Mouse (Mus musculus): ENCODE measurements around the gene Vmn1r49. TPM values are rescaled to one million over a fixed set of nuclear protein-coding genes. Genes with fewer than 3 reads are reported as not detected.
"Not testable (repeated sequence)": the region's sequence is repeated elsewhere in the genome, so short reads cannot be mapped to it uniquely, and the experiment has no call there.

Vmn1r49 gene
- polyA plus RNA-seq (2012; rRNA removed): not detected in 2 replicates
- polyA plus RNA-seq (2014; fragmentation: Nextera tagmentation; extraction: Ambion mirVana): not detected in 2 replicates

DNA sequence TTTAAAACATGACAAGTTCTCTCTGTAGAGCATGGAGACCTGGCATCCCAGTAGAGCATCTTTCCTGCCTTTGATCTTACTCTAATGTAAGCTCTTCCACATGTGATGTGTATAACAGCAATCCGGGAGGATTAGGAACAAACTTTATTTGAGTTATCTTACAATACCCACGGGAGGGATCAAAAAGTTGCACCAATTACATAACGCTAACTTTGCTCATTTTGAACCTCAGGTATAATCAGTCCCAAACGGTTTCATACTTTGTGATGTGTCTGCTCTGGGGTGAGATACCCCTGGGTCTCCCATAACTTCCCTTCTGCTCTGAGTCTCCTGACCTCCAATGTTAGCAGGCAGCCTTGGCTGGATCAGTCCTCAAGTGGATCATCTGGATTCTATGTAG is at the start of gene Vmn1r49:
Gene Vmn1r49, minus strand, starts transcription at position 101 of the 400 bp plus-strand sequence.
- Histone ChIP-seq H3K9ac (ENCODE audit: low read depth, low read length, severe bottlenecking) (no peak within 1 kb of the TSS), H3K4me2 (replicated peaks; ENCODE audit: low read depth, low read length, severe bottlenecking) (no peak within 1 kb of the TSS), H3K36me3 (ENCODE audit: control insufficient read depth, insufficient read depth, low read length) (no peaks in the 10 kb centered on the region), H3K27ac (replicated peaks; ENCODE audit: low read depth, low read length) (no peak within 1 kb of the TSS), H3K27me3 (ENCODE audit: control insufficient read depth, insufficient read depth, low read length) (no peaks in the 10 kb centered on the region), H3K4me3 (replicated peaks; ENCODE audit: low read length) (no peak within 1 kb of the TSS), H3K9me3 (ENCODE audit: control insufficient read depth, low read length) (no peaks in the 10 kb centered on the region), H3K4me1 (ENCODE audit: control insufficient read depth, insufficient read depth, low read length) (no peaks in the 10 kb centered on the region)
- DNase-seq (ENCODE audit: low spot score) (no peak), ATAC-seq (ENCODE audit: low FRiP score, low read depth) (no peak)
- WGBS: 73% methylated on average over 4 of the region's 4 CpGs
- TF ChIP-seq POLR2A (IDR thresholded peaks at IDR 0.05; ENCODE audit: borderline replicate concordance, extremely low read depth, insufficient read depth, insufficient read length): no peak

- ATAC-seq (ENCODE audit: low FRiP score, low read depth); H3K9ac ChIP-seq (ENCODE audit: low read depth, low read length, severe bottlenecking): not testable (repeated sequence)
- WGBS: 93% methylated on average over 1 of the region's 1 CpGs
Measured at GRCm38 (mm10) chr6:90122296-90122695, 44.0 kb upstream of the Vmn1r49 start, which contains the start of gene Vmn1r51. Gene Vmn1r51 (plus strand): TSS chr6:90122596.

GRCm38 (mm10) chr6:90101130-90101529 is 22.8 kb upstream of the Vmn1r49 start, which contains the start of gene Vmn1r50:
Gene Vmn1r50 (plus strand): TSS chr6:90101430.
- no peak for DNase-seq (ENCODE audit: low spot score)
- no peaks in the 10 kb centered on the region for H3K4me1 ChIP-seq (ENCODE audit: control insufficient read depth, insufficient read depth, low read length)
- H3K4me3 ChIP-seq (replicated peaks; ENCODE audit: low read length): no peak within 1 kb of the TSS
- TF ChIP-seq POLR2A (IDR thresholded peaks at IDR 0.05; ENCODE audit: borderline replicate concordance, extremely low read depth, insufficient read depth, insufficient read length): no peak
- no peak within 1 kb of the TSS for H3K4me2 ChIP-seq (replicated peaks; ENCODE audit: low read depth, low read length, severe bottlenecking)
- H3K9ac ChIP-seq (ENCODE audit: low read depth, low read length, severe bottlenecking): no peak within 1 kb of the TSS
- H3K36me3 ChIP-seq (ENCODE audit: control insufficient read depth, insufficient read depth, low read length): no peaks in the 10 kb centered on the region
- H3K27ac ChIP-seq (replicated peaks; ENCODE audit: low read depth, low read length): no peak within 1 kb of the TSS
- H3K9me3 ChIP-seq (ENCODE audit: control insufficient read depth, low read length): no peaks in the 10 kb centered on the region
- H3K27me3 ChIP-seq (ENCODE audit: control insufficient read depth, insufficient read depth, low read length): no peaks in the 10 kb centered on the region
- 58% methylated on average over 2 of the region's 2 CpGs for WGBS
- no peak for ATAC-seq (ENCODE audit: low FRiP score, low read depth)

More at GRCm38 (mm10) chr6:90122296-90122695, 44.0 kb upstream of the Vmn1r49 start, which contains the start of gene Vmn1r51:
- not testable (repeated sequence) for H3K27me3 ChIP-seq (ENCODE audit: control insufficient read depth, insufficient read depth, low read length); H3K4me1 ChIP-seq (ENCODE audit: control insufficient read depth, insufficient read depth, low read length); H3K9me3 ChIP-seq (ENCODE audit: control insufficient read depth, low read length); H3K4me3 ChIP-seq (replicated peaks; ENCODE audit: low read length); H3K36me3 ChIP-seq (ENCODE audit: control insufficient read depth, insufficient read depth, low read length); H3K27ac ChIP-seq (replicated peaks; ENCODE audit: low read depth, low read length); H3K4me2 ChIP-seq (replicated peaks; ENCODE audit: low read depth, low read length, severe bottlenecking); DNase-seq (ENCODE audit: low spot score)

GRCm38 (mm10) chr6:90100566-90100965 is 22.3 kb upstream of the Vmn1r49 start:
- DNase-seq (ENCODE audit: low spot score) (no peak), ATAC-seq (ENCODE audit: low FRiP score, low read depth) (no peak)
- H3K27ac ChIP-seq (replicated peaks; ENCODE audit: low read depth, low read length): no peak overlapping the region
- no peak for TF ChIP-seq POLR2A (IDR thresholded peaks at IDR 0.05; ENCODE audit: borderline replicate concordance, extremely low read depth, insufficient read depth, insufficient read length)
- H3K9me3 ChIP-seq (ENCODE audit: control insufficient read depth, low read length): no peaks in the 10 kb centered on the region
- no peak overlapping the region for H3K4me2 ChIP-seq (replicated peaks; ENCODE audit: low read depth, low read length, severe bottlenecking)
- no peaks in the 10 kb centered on the region for H3K27me3 ChIP-seq (ENCODE audit: control insufficient read depth, insufficient read depth, low read length)
- H3K36me3 ChIP-seq (ENCODE audit: control insufficient read depth, insufficient read depth, low read length): no peaks in the 10 kb centered on the region
- no peaks in the 10 kb centered on the region for H3K4me1 ChIP-seq (ENCODE audit: control insufficient read depth, insufficient read depth, low read length)
- 81% methylated on average over 2 of the region's 2 CpGs for WGBS
- no peak overlapping the region for H3K9ac ChIP-seq (ENCODE audit: low read depth, low read length, severe bottlenecking)
- no peak overlapping the region for H3K4me3 ChIP-seq (replicated peaks; ENCODE audit: low read length)

GRCm38 (mm10) chr6:90036741-90037140 is 41.6 kb downstream of the Vmn1r49 start, which contains the start of gene Vmn1r48:
Gene Vmn1r48 (minus strand): TSS chr6:90036841.
- H3K9me3 ChIP-seq (ENCODE audit: control insufficient read depth, low read length); H3K4me2 ChIP-seq (replicated peaks; ENCODE audit: low read depth, low read length, severe bottlenecking); H3K4me1 ChIP-seq (ENCODE audit: control insufficient read depth, insufficient read depth, low read length); H3K27ac ChIP-seq (replicated peaks; ENCODE audit: low read depth, low read length); H3K36me3 ChIP-seq (ENCODE audit: control insufficient read depth, insufficient read depth, low read length); H3K9ac ChIP-seq (ENCODE audit: low read depth, low read length, severe bottlenecking); H3K4me3 ChIP-seq (replicated peaks; ENCODE audit: low read length); H3K27me3 ChIP-seq (ENCODE audit: control insufficient read depth, insufficient read depth, low read length); ATAC-seq (ENCODE audit: low FRiP score, low read depth); DNase-seq (ENCODE audit: low spot score): not testable (repeated sequence)
- no CpG with 5 or more reads among the region's 2 CpGs for WGBS

Other genes starting within 250 kb of the Vmn1r49 start
- not detected in 2 replicates for gene Vmn1r42, start 202.1 kb downstream of the Vmn1r49 start, polyA plus RNA-seq (2012; rRNA removed)
- not detected in 2 replicates for gene Vmn1r42, start 202.1 kb downstream of the Vmn1r49 start, polyA plus RNA-seq (2014; fragmentation: Nextera tagmentation; extraction: Ambion mirVana)
- gene Vmn1r43, start 202.1 kb downstream of the Vmn1r49 start, polyA plus RNA-seq (2012; rRNA removed): not detected in 2 replicates
- gene Vmn1r43, start 202.1 kb downstream of the Vmn1r49 start, polyA plus RNA-seq (2014; fragmentation: Nextera tagmentation; extraction: Ambion mirVana): not detected in 2 replicates
- gene Vmn1r44, start 194.8 kb downstream of the Vmn1r49 start, polyA plus RNA-seq (2012; rRNA removed): not detected in 2 replicates
- not detected in 2 replicates for gene Vmn1r44, start 194.8 kb downstream of the Vmn1r49 start, polyA plus RNA-seq (2014; fragmentation: Nextera tagmentation; extraction: Ambion mirVana)
- not detected in 2 replicates for gene Vmn1r45, start 137.9 kb downstream of the Vmn1r49 start, polyA plus RNA-seq (2012; rRNA removed)
- gene Vmn1r45, start 137.9 kb downstream of the Vmn1r49 start, polyA plus RNA-seq (2014; fragmentation: Nextera tagmentation; extraction: Ambion mirVana): not detected in 2 replicates
- not detected in 2 replicates for gene Vmn1r46, start 109.2 kb downstream of the Vmn1r49 start, polyA plus RNA-seq (2012; rRNA removed)
- not detected in 2 replicates for gene Vmn1r46, start 109.2 kb downstream of the Vmn1r49 start, polyA plus RNA-seq (2014; fragmentation: Nextera tagmentation; extraction: Ambion mirVana)
- gene Vmn1r47, start 62.4 kb downstream of the Vmn1r49 start, polyA plus RNA-seq (2012; rRNA removed): not detected in 2 replicates
- not detected in 2 replicates for gene Vmn1r47, start 62.4 kb downstream of the Vmn1r49 start, polyA plus RNA-seq (2014; fragmentation: Nextera tagmentation; extraction: Ambion mirVana)
- gene Vmn1r48, start 41.7 kb downstream of the Vmn1r49 start, polyA plus RNA-seq (2012; rRNA removed): not detected in 2 replicates
- not detected in 2 replicates for gene Vmn1r48, start 41.7 kb downstream of the Vmn1r49 start, polyA plus RNA-seq (2014; fragmentation: Nextera tagmentation; extraction: Ambion mirVana)
- gene Vmn1r50, start 22.9 kb upstream of the Vmn1r49 start, polyA plus RNA-seq (2012; rRNA removed): not detected in 2 replicates
- gene Vmn1r50, start 22.9 kb upstream of the Vmn1r49 start, polyA plus RNA-seq (2014; fragmentation: Nextera tagmentation; extraction: Ambion mirVana): not detected in 2 replicates
- not detected in 2 replicates for gene Vmn1r51, start 44.1 kb upstream of the Vmn1r49 start, polyA plus RNA-seq (2012; rRNA removed)
- gene Vmn1r51, start 44.1 kb upstream of the Vmn1r49 start, polyA plus RNA-seq (2014; fragmentation: Nextera tagmentation; extraction: Ambion mirVana): not detected in 2 replicates
- gene Vmn1r52, start 96.3 kb upstream of the Vmn1r49 start, polyA plus RNA-seq (2012; rRNA removed): not detected in 2 replicates
- gene Vmn1r52, start 96.3 kb upstream of the Vmn1r49 start, polyA plus RNA-seq (2014; fragmentation: Nextera tagmentation; extraction: Ambion mirVana): not detected in 2 replicates
- gene V1ra8, start 124.3 kb upstream of the Vmn1r49 start, polyA plus RNA-seq (2012; rRNA removed): not detected in 2 replicates
- not detected in 2 replicates for gene V1ra8, start 124.3 kb upstream of the Vmn1r49 start, polyA plus RNA-seq (2014; fragmentation: Nextera tagmentation; extraction: Ambion mirVana)
- not detected in 2 replicates for gene Vmn1r53, start 145.9 kb upstream of the Vmn1r49 start, polyA plus RNA-seq (2012; rRNA removed)
- not detected in 2 replicates for gene Vmn1r53, start 145.9 kb upstream of the Vmn1r49 start, polyA plus RNA-seq (2014; fragmentation: Nextera tagmentation; extraction: Ambion mirVana)
- gene Vmn1r54, start 167.8 kb upstream of the Vmn1r49 start, polyA plus RNA-seq (2012; rRNA removed): not detected in 2 replicates
- gene Vmn1r54, start 167.8 kb upstream of the Vmn1r49 start, polyA plus RNA-seq (2014; fragmentation: Nextera tagmentation; extraction: Ambion mirVana): not detected in 2 replicates
- not detected in 2 replicates for gene BC048671, start 222.7 kb upstream of the Vmn1r49 start, polyA plus RNA-seq (2012; rRNA removed)
- not detected in 2 replicates for gene BC048671, start 222.7 kb upstream of the Vmn1r49 start, polyA plus RNA-seq (2014; fragmentation: Nextera tagmentation; extraction: Ambion mirVana)
- 0.59 and 1.4 TPM in 2 replicates for gene Chst13, start 246.7 kb upstream of the Vmn1r49 start, polyA plus RNA-seq (2012; rRNA removed)
- 0.91 and 0.94 TPM in 2 replicates for gene Chst13, start 246.7 kb upstream of the Vmn1r49 start, polyA plus RNA-seq (2014; fragmentation: Nextera tagmentation; extraction: Ambion mirVana)

All from limb, embryonic 14.5 days (tissue).